Mouse (Mus musculus): ENCODE data around the gene Ms4a2.

The Ms4a2 gene

DNA sequence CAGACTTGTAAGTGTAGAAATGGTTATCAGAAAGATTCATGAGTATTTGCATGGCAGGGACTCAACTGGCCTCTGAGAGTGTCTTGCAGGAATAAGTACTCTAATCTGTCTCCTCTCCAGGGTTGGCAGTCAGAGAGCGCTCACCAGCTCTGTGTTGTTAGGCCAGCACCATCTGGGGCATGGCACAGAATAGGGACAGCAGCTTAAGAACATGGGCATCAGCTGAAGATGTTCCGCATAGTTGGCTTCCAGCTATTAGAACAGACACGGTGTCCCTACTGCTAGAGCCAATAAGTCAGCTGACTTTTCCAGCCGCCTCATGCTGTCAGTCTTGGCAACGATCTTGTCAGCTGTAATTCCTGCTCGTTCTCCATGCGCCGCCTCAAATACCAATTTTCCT, 48.6 kb downstream of the Ms4a2 start:
- no peak for DNase-seq
